Mouse (Mus musculus) midbrain, embryonic 12.5 days (tissue): ENCODE data around the gene Smok2b. TPM values are rescaled to one million over a fixed set of nuclear protein-coding genes. Genes with fewer than 3 reads are reported as not detected.
"Not testable (repeated sequence)": the region's sequence is repeated elsewhere in the genome, so short reads cannot be mapped to it uniquely, and the experiment has no call there.

Source experiments
- ATAC-seq: fragments of 200-750 bp; cut with Nextera tagmentation; 2 replicates; pipeline ENCODE4 v1.8.0; 2017; ENCODE audit warnings: low read depth, moderate TSS enrichment, moderate library complexity; ENCODE audit not compliant: low FRiP score
- H3K27ac ChIP-seq: fragments of 300-500 bp; sonication (generic); replicated peaks from 2 replicates; pipeline ENCODE4 v1.5.1; 2016; ENCODE audit warnings: mild to moderate bottlenecking
- H3K27me3 ChIP-seq: fragments of 300-500 bp; sonication (generic); 2 replicates; pipeline ENCODE4 v1.6.1; 2016; ENCODE audit warnings: mild to moderate bottlenecking
- H3K36me3 ChIP-seq: fragments of 300-500 bp; sonication (generic); 2 replicates; pipeline ENCODE4 v1.6.1; 2016
- H3K4me1 ChIP-seq: fragments of 300-500 bp; sonication (generic); 2 replicates; pipeline ENCODE4 v1.6.1; 2016
- H3K4me2 ChIP-seq: fragments of 300-500 bp; sonication (generic); replicated peaks from 2 replicates; pipeline ENCODE4 v1.6.1; 2016; ENCODE audit warnings: mild to moderate bottlenecking, moderate library complexity
- H3K4me3 ChIP-seq: fragments of 300-500 bp; sonication (generic); 2 replicates; pipeline ENCODE4 v1.5.1; 2016; ENCODE audit warnings: mild to moderate bottlenecking
- H3K9ac ChIP-seq: fragments of 300-500 bp; sonication (generic); replicated peaks from 2 replicates; pipeline ENCODE4 v1.6.1; 2016; ENCODE audit warnings: mild to moderate bottlenecking, moderate library complexity
- H3K9me3 ChIP-seq: fragments of 300-500 bp; sonication (generic); 2 replicates; pipeline ENCODE4 v1.6.1; 2016; ENCODE audit warnings: mild to moderate bottlenecking
- WGBS: fragments of 180-500 bp; shearing (Covaris S2); methylation state at CpG from one replicate; pipeline ENCODE4 v1.1.7; 2016; 5-methylcytosine and 5-hydroxymethylcytosine counted together
- polyA plus RNA-seq: library from polyadenylated mRNA; unstranded; fragments of >200 nt; fragmentation: Nextera tagmentation; extraction: Ambion mirVana; gene quantifications from 2 replicates; pipeline ENCODE4 v1.2.1, GENCODE M21; 2016

The Smok2b gene
- polyA plus RNA-seq, 1 experiment from 2014 or later = not detected

- H3K4me2 ChIP-seq, H3K4me3 ChIP-seq, H3K9ac ChIP-seq, H3K4me1 ChIP-seq, H3K36me3 ChIP-seq, H3K27ac ChIP-seq, ATAC-seq, H3K27me3 ChIP-seq: not testable (repeated sequence)
- H3K9me3 ChIP-seq = peaks cover 46% of the 10 kb centered on the region
- 81% methylated on average over 2 of the region's 3 CpGs for WGBS
Measured at GRCm38 (mm10) chr17:13202453-13203107, 27.5 kb upstream of the Smok2b start.

- WGBS = 93% methylated on average over 1 of the region's 1 CpGs
- H3K4me1 ChIP-seq, H3K27me3 ChIP-seq, ATAC-seq, H3K4me2 ChIP-seq, H3K27ac ChIP-seq, H3K9ac ChIP-seq, H3K4me3 ChIP-seq, H3K36me3 ChIP-seq: not testable (repeated sequence)
- H3K9me3 ChIP-seq = peaks cover 48% of the 10 kb centered on the region
Measured at GRCm38 (mm10) chr17:13205247-13205646, 24.8 kb upstream of the Smok2b start.

GRCm38 (mm10) chr17:13206491-13206890 lies 23.6 kb upstream of the Smok2b start:
- 89% methylated on average over 2 of the region's 2 CpGs for WGBS
- no peaks in the 10 kb centered on the region for H3K27me3 ChIP-seq
- no peaks in the 10 kb centered on the region for H3K4me1 ChIP-seq
- H3K9ac ChIP-seq = no peak overlapping the region
- H3K27ac ChIP-seq = no peak overlapping the region
- no peak overlapping the region for H3K4me3 ChIP-seq
- peaks cover 47% of the 10 kb centered on the region for H3K9me3 ChIP-seq
- no peaks in the 10 kb centered on the region for H3K36me3 ChIP-seq
- H3K4me2 ChIP-seq = no peak overlapping the region
- ATAC-seq = 0 out of 2 replicates have a peak, but pooled peaks have one; percentile 13

DNA sequence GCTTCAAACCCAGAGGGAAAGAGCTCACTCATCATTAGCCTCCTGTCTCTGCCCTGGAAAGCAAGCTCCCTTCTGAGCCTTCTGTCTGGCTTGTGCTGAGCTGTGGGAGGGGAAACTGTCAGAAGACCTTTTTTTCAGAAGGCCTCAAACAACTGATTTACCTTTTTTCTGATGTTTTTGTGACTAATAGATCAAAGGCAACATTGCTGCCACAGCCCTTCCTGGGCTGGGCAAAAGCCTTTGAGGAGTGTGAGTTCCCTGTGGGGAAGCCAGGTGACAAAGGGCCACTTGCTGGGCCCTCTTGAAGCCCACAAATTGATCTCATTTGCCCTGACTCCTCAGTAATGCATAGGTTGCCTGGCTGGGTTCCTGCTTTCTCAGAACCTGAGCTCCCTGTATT lies 21.6 kb upstream of the Smok2b start:
- H3K9ac ChIP-seq, H3K27ac ChIP-seq, H3K36me3 ChIP-seq, ATAC-seq, H3K4me3 ChIP-seq, H3K27me3 ChIP-seq, H3K4me2 ChIP-seq, H3K4me1 ChIP-seq: not testable (repeated sequence)
- H3K9me3 ChIP-seq = peaks cover 62% of the 10 kb centered on the region

DNA sequence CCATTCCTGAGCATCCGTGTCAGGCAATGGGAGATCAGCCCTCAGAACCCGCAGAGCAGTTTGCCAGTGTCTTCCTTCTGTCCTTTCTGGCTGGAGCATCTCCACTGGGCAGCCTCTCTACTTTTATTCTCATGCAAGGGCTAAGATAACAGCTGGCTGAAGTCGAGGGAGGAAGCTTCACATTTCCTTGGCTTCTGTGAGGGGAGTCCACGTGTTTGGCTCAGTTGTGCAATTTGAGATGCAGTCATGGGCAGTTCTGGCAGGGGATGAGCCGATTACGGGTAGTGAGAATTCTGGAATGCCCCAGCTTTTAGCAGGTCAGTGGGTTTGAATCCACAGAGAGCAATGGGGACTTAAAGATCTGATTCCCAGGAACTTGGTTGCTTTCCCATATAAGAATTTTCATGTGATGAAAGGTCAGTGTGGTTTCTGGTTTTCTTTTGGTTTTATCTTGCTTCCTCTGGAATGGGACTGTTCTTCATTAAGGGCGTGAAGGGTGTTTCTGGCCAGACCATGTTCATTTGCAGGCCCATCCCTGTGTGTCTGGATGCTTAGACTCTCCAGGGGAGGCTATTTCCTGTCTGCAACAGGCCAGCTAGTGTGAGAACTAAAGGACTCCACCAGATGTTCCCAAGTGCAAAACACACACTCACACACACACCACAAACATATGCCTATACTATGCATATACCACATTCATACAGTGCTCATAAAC lies 17.8 kb upstream of the Smok2b start:
- 71% methylated on average over 7 of the region's 7 CpGs for WGBS
- no peaks in the 10 kb centered on the region for H3K27me3 ChIP-seq
- no peak overlapping the region for H3K27ac ChIP-seq

DNA sequence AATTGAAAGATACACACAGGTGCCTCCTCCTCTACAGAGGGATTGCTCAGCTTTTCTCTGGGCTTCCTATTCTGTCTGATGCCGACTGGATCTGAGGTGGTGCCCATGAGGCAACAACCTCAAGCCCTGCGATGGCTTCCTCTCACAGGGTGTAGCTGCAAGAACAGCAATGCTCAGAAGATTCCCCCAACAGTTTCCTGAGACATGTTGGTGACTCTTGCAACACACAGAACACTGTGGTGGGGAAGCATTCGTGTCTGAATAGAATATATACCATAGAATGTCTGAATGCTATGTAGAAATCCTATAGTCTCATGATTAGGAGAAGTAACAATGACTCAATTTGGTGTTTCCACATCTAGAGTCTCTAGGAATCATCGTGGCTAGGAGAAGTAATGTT lies 15.9 kb upstream of the Smok2b start:
- no peaks in the 10 kb centered on the region for H3K27me3 ChIP-seq
- H3K27ac ChIP-seq = no peak overlapping the region
- H3K9me3 ChIP-seq = peaks cover 95% of the 10 kb centered on the region
- 61% methylated on average over 4 of the region's 4 CpGs for WGBS
- no peak overlapping the region for H3K4me2 ChIP-seq
- no peak for ATAC-seq
- H3K4me3 ChIP-seq = no peak overlapping the region
- H3K9ac ChIP-seq = no peak overlapping the region
- H3K4me1 ChIP-seq = no peaks in the 10 kb centered on the region
- no peaks in the 10 kb centered on the region for H3K36me3 ChIP-seq

More for the DNA sequence above, 17.8 kb upstream of the Smok2b start:
- Histone ChIP-seq H3K9me3 (peaks cover 83% of the 10 kb centered on the region), H3K9ac (no peak overlapping the region), H3K4me2 (no peak overlapping the region), H3K36me3 (no peaks in the 10 kb centered on the region), H3K4me1 (no peaks in the 10 kb centered on the region), H3K4me3 (no peak overlapping the region)
- 0 out of 2 replicates have a peak, but pooled peaks have one; percentile 21 for ATAC-seq

GRCm38 (mm10) chr17:13215595-13215994 lies 14.5 kb upstream of the Smok2b start:
- ATAC-seq = no peak
- Histone ChIP-seq H3K4me2 (no peak overlapping the region), H3K27ac (no peak overlapping the region), H3K9ac (no peak overlapping the region), H3K4me3 (no peak overlapping the region), H3K27me3 (no peaks in the 10 kb centered on the region), H3K4me1 (no peaks in the 10 kb centered on the region), H3K9me3 (peaks cover 98% of the 10 kb centered on the region), H3K36me3 (no peaks in the 10 kb centered on the region)
- 79% methylated on average over 2 of the region's 2 CpGs for WGBS

DNA sequence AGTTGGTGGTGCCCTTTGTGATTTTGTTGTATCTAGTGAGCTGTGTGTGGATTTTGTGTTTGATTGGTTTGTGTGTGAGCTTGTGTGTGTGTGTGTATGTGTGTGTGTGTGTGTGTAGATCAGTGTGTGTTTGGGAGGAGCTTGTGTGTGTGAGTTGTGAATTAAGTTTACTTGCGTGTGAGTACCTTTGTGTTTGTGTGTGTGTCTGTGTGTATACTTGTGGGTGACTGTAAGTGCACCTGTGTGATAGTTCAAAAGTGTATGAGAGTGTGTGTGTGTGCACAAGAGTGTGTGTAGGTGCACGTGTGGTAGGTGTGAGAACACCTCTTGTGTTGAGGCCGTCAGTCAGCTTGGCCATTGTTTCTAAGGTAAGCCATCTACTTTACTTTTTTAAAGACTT lies 9.2 kb upstream of the Smok2b start, which contains the start of gene Smok2a:
Gene Smok2a (plus strand): TSS at position 301 of the 400 bp plus-strand sequence.
- WGBS = 90% methylated on average over 3 of the region's 3 CpGs

DNA sequence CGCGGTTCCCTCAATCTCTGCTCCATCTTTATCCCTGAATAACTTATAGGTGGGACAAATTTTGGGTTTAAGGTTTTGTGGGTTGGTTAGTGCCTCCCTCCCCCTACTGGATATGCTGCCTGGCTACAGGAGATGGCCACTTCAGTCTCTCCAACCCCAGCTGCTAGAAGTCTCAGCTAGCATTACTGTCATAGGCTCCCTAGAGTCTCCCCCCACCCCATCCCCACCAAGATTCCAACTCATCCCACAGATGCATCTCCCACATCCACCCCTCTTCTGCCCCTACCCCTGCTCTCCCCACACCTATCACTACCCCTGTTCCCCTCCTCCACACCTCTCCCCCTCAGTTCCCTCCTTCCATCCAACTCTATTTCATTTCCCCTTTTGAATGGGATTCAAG lies 8.1 kb upstream of the Smok2b start:
- 84% methylated on average over 2 of the region's 2 CpGs for WGBS
- not testable (repeated sequence) for H3K27ac ChIP-seq, H3K4me1 ChIP-seq

More for the DNA sequence above, 9.2 kb upstream of the Smok2b start, which contains the start of gene Smok2a:
- ATAC-seq = no peak
- H3K9me3 ChIP-seq = peaks cover 89% of the 10 kb centered on the region
- H3K4me2 ChIP-seq = no peak within 1 kb of the TSS
- no peak within 1 kb of the TSS for H3K27ac ChIP-seq
- H3K36me3 ChIP-seq = no peaks in the 10 kb centered on the region
- no peak within 1 kb of the TSS for H3K4me3 ChIP-seq
- no peaks in the 10 kb centered on the region for H3K4me1 ChIP-seq
- no peak within 1 kb of the TSS for H3K9ac ChIP-seq
- no peaks in the 10 kb centered on the region for H3K27me3 ChIP-seq

GRCm38 (mm10) chr17:13239461-13239860 lies 9.4 kb downstream of the Smok2b start:
- WGBS = 87% methylated on average over 4 of the region's 4 CpGs
- ATAC-seq = 0 out of 2 replicates have a peak, but pooled peaks have one; percentile 23

More for the DNA sequence above, 8.1 kb upstream of the Smok2b start:
- H3K4me3 ChIP-seq, H3K4me2 ChIP-seq, ATAC-seq, H3K36me3 ChIP-seq, H3K27me3 ChIP-seq, H3K9ac ChIP-seq: not testable (repeated sequence)
- peaks cover 89% of the 10 kb centered on the region for H3K9me3 ChIP-seq

GRCm38 (mm10) chr17:13240807-13241727 lies 11.0 kb downstream of the Smok2b start:
- not testable (repeated sequence) for H3K4me3 ChIP-seq, H3K4me2 ChIP-seq, H3K27ac ChIP-seq, H3K4me1 ChIP-seq, H3K27me3 ChIP-seq, H3K36me3 ChIP-seq, H3K9ac ChIP-seq
- peak; percentile 35; the same call in 1 of the 2 replicates for ATAC-seq
- H3K9me3 ChIP-seq = peaks cover 48% of the 10 kb centered on the region
- 87% methylated on average over 7 of the region's 13 CpGs for WGBS

More at GRCm38 (mm10) chr17:13239461-13239860, 9.4 kb downstream of the Smok2b start:
- not testable (repeated sequence) for H3K4me2 ChIP-seq, H3K27me3 ChIP-seq, H3K27ac ChIP-seq, H3K9ac ChIP-seq, H3K4me3 ChIP-seq, H3K4me1 ChIP-seq, H3K36me3 ChIP-seq
- peaks cover 63% of the 10 kb centered on the region for H3K9me3 ChIP-seq
